Mouse (Mus musculus): ENCODE measurements around the gene Scd1.

DNA sequence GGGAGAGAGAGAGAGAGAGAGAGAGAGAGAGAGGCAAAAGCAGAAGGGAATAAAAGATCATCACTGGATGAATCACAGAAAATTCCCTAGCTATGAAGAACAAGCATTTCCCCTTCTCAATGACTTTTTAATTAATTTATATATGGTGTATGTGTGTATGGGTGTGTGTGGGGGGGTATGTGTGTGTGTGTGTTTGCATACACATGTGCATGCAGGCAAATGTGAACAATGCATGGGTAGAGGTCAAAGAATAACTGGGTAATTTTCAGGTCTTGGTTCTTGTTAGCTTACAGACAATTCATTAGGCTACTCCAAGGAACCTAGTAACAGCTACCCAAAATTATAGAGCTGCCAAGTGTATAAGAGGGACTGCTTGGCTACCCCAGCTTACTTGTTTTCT, 28.6 kb downstream of the Scd1 start:
- TF ChIP-seq MAX (IDR thresholded peaks at IDR 0.05) (no peak), CTCF (IDR thresholded peaks at IDR 0.05; ENCODE audit: control insufficient read depth, insufficient read depth, insufficient read length) (no peak), CEBPB (IDR thresholded peaks at IDR 0.05; ENCODE audit: low read depth) (no peak), USF1 (IDR thresholded peaks at IDR 0.05; ENCODE audit: low read depth) (no peak), MYOD1 (IDR thresholded peaks at IDR 0.05; ENCODE audit: control insufficient read depth, insufficient read length, low read depth) (no peak)
